Mouse (Mus musculus): ENCODE results near the gene Aip. TPM values are rescaled to one million over a fixed set of nuclear protein-coding genes. Genes with fewer than 3 reads are reported as not detected.
"Not testable (repeated sequence)": the region's sequence is repeated elsewhere in the genome, so short reads cannot be mapped to it uniquely, and the experiment has no call there.

Gene Aip
- polyA plus RNA-seq, 1 experiment from 2014 or later, result 73.9 TPM

- Histone ChIP-seq H3K9me3 (no peaks in the 10 kb centered on the region), H3K27me3 (ENCODE audit: insufficient read depth, poor library complexity, severe bottlenecking) (no peaks in the 10 kb centered on the region; the same call in 1 of the 2 replicates), H3K4me1 (replicated peaks) (peaks cover 8% of the 10 kb centered on the region), H3K36me3 (peaks cover 6% of the 10 kb centered on the region), H3K27ac (no peak overlapping the region), H3K4me3 (no peak overlapping the region)
- WGBS, result 86% methylated on average over 5 of the region's 5 CpGs
- DNase-seq (ENCODE audit: low spot score), result no peak
Measured at GRCm38 (mm10) chr19:4137913-4138312, 12.3 kb upstream of the Aip start.

GRCm38 (mm10) chr19:4136463-4136862, 10.8 kb upstream of the Aip start:
- 79% methylated on average over 5 of the region's 5 CpGs for WGBS
- DNase-seq (ENCODE audit: low spot score), result no peak
- Histone ChIP-seq H3K36me3 (peaks cover 21% of the 10 kb centered on the region), H3K4me3 (no peak overlapping the region), H3K9me3 (no peaks in the 10 kb centered on the region), H3K4me1 (replicated peaks) (peaks cover 8% of the 10 kb centered on the region), H3K27me3 (ENCODE audit: insufficient read depth, poor library complexity, severe bottlenecking) (no peaks in the 10 kb centered on the region; the same call in 1 of the 2 replicates), H3K27ac (no peak overlapping the region)

DNA sequence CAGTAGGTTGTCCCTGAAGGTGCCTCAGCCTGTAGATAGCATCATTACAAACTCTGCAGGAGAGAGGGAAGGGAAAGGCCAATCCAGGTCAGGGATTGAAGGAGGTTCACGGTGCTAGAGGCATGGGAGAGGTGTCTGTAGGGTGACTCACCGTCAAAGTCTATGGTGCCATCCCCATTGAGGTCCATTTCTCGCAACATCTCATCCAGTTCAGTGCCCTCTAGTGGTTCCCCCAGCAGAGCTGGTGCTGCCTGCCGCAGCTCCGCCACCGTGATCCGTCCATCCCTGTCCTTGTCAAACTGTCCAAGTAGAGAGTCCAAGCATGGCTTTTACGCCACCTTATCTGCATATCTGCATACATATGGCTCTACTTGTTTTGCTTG, 10.3 kb upstream of the Aip start:
- WGBS, result 28% methylated on average over 8 of the region's 8 CpGs

DNA sequence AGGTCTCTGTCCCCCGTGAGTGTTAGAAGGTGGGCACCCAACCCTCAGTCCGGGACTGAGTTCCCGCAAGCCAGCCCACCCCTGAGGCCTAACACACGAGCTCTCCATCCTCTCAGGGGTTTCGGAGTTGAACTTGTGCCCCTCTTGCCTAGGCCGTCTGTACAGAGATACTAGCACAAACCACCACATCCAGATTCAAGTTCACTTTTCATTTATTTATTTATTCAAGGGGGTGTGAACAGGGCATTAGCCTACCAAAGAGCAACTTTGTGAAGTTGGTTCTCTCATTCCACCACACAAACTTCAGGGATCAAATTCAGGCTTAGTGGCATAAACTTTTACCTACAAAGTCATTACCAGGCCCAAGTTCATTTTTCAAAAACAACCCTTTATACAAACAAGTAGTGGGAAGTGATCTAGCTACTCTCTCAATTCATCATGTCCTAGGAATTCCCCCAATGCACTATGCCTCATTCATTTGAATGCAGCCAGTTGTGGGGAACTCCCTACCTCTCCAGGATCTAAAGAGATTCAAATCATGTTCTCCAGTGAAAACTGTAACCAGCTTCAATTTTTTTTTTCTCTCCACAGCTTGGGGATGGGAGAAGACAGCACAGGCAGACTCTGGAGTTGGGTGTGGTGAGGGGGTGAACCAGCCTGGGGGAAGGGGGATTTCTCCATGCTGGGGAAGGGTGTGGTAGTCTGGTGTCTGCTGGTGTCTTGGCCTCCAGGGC, 9.7 kb upstream of the Aip start:
- not testable (repeated sequence) for H3K4me1 ChIP-seq (replicated peaks); H3K9me3 ChIP-seq; H3K4me3 ChIP-seq; H3K27me3 ChIP-seq (ENCODE audit: insufficient read depth, poor library complexity, severe bottlenecking); H3K27ac ChIP-seq; DNase-seq (ENCODE audit: low spot score)
- peaks cover 32% of the 10 kb centered on the region for H3K36me3 ChIP-seq
- 81% methylated on average over 6 of the region's 6 CpGs for WGBS

More for the DNA sequence above, 10.3 kb upstream of the Aip start:
- DNase-seq (ENCODE audit: low spot score); H3K27me3 ChIP-seq (ENCODE audit: insufficient read depth, poor library complexity, severe bottlenecking); H3K4me1 ChIP-seq (replicated peaks); H3K27ac ChIP-seq; H3K4me3 ChIP-seq; H3K9me3 ChIP-seq: not testable (repeated sequence)
- H3K36me3 ChIP-seq, result peaks cover 26% of the 10 kb centered on the region

DNA sequence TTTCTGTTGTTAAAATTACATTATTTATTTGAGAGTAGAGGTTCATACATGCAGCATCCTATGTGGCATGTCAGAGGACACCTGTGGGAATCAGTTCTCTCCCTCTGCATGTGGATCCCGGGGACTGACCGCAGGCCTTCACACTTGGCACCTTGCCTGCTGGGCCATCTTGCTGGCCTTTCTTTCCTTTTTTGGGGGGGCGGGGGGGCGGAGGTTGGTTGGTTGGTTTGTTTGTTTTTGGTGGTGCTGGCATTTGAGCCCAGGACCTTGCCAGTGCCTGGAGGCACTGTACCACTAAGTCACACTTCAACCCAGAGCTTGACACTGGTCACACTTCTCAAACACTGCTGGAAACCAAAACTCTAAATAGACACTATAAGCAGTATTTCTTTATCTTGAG, 8.7 kb upstream of the Aip start:
- H3K4me1 ChIP-seq (replicated peaks), result peaks cover 5% of the 10 kb centered on the region
- no peak overlapping the region for H3K4me3 ChIP-seq
- H3K27ac ChIP-seq, result no peak overlapping the region
- WGBS, result 96% methylated on average over 4 of the region's 4 CpGs
- peaks cover 41% of the 10 kb centered on the region for H3K36me3 ChIP-seq
- no peaks in the 10 kb centered on the region for H3K9me3 ChIP-seq
- DNase-seq (ENCODE audit: low spot score), result no peak
- H3K27me3 ChIP-seq (ENCODE audit: insufficient read depth, poor library complexity, severe bottlenecking), result no peaks in the 10 kb centered on the region; the same call in 1 of the 2 replicates

DNA sequence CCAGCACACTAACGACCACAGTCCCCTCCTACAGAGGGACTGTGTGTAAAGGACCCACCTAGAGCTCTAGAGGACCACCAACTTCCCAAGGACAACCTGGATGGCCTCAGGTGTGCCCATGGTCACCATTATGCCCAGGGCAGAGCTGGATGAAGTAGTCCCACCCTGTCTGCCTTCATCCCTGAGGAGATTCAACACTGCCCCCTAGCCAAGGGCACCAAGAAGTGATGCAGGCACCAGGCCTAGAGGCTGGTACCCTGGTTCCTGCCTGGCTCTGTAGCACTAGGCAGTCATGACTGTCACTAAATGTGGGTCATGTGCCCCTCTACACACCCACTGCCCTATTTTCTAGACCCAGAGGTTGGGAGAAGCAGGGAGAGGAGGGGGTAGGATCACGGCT, 6.1 kb upstream of the Aip start:
- 83% methylated on average over 2 of the region's 2 CpGs for WGBS
- Histone ChIP-seq H3K4me1 (replicated peaks) (peaks cover 9% of the 10 kb centered on the region), H3K36me3 (peaks cover 62% of the 10 kb centered on the region), H3K4me3 (no peak overlapping the region), H3K27me3 (ENCODE audit: insufficient read depth, poor library complexity, severe bottlenecking) (no peaks in the 10 kb centered on the region), H3K9me3 (no peaks in the 10 kb centered on the region), H3K27ac (no peak overlapping the region)
- DNase-seq (ENCODE audit: low spot score), result no peak

DNA sequence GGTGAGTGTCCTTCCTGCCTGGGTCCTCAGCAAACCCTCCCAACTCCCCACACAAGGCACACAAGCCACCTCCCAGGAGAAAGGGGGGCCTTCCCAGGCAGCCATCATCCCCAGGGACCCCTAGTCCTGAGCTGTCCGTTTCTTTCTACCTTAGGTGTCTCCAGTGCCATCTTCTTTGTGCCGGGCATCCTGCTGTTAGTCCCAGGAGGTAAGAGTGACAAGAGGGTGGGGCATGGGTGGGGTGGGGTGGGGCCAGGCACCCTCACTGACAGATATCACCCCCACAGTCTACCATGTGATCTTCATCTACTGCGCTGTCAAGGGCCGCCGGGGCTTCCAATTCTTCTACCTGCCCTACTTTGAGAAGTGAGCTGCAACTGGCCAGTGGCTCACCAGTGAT, 5.4 kb upstream of the Aip start:
- peaks cover 62% of the 10 kb centered on the region for H3K36me3 ChIP-seq
- peaks cover 15% of the 10 kb centered on the region for H3K4me1 ChIP-seq (replicated peaks)
- no peak overlapping the region for H3K4me3 ChIP-seq
- H3K27me3 ChIP-seq (ENCODE audit: insufficient read depth, poor library complexity, severe bottlenecking), result no peaks in the 10 kb centered on the region
- DNase-seq (ENCODE audit: low spot score), result no peak
- WGBS, result 94% methylated on average over 5 of the region's 5 CpGs
- H3K9me3 ChIP-seq, result no peaks in the 10 kb centered on the region
- H3K27ac ChIP-seq, result no peak overlapping the region

- H3K36me3 ChIP-seq, result peaks cover 62% of the 10 kb centered on the region
- WGBS, result 87% methylated on average over 4 of the region's 4 CpGs
- H3K27ac ChIP-seq, result no peak overlapping the region
- H3K4me1 ChIP-seq (replicated peaks), result peaks cover 24% of the 10 kb centered on the region
- no peaks in the 10 kb centered on the region for H3K9me3 ChIP-seq
- no peaks in the 10 kb centered on the region for H3K27me3 ChIP-seq (ENCODE audit: insufficient read depth, poor library complexity, severe bottlenecking)
- DNase-seq (ENCODE audit: low spot score), result no peak
- no peak overlapping the region for H3K4me3 ChIP-seq
Measured at GRCm38 (mm10) chr19:4130106-4130505, 4.4 kb upstream of the Aip start.

GRCm38 (mm10) chr19:4129462-4129861, 3.8 kb upstream of the Aip start:
- Histone ChIP-seq H3K4me1 (replicated peaks) (peaks cover 25% of the 10 kb centered on the region), H3K27ac (no peak overlapping the region), H3K9me3 (no peaks in the 10 kb centered on the region), H3K27me3 (ENCODE audit: insufficient read depth, poor library complexity, severe bottlenecking) (no peaks in the 10 kb centered on the region), H3K36me3 (peaks cover 62% of the 10 kb centered on the region), H3K4me3 (no peak overlapping the region)
- DNase-seq (ENCODE audit: low spot score), result no peak
- 94% methylated on average over 7 of the region's 7 CpGs for WGBS

GRCm38 (mm10) chr19:4126759-4127495, 1.3 kb upstream of the Aip start:
- Histone ChIP-seq H3K27ac (peak overlapping the region; percentile 95), H3K27me3 (ENCODE audit: insufficient read depth, poor library complexity, severe bottlenecking) (no peaks in the 10 kb centered on the region), H3K9me3 (no peaks in the 10 kb centered on the region), H3K4me1 (replicated peaks) (peaks cover 25% of the 10 kb centered on the region), H3K4me3 (peak overlapping the region; percentile 74), H3K36me3 (peaks cover 46% of the 10 kb centered on the region)
- DNase-seq (ENCODE audit: low spot score), result peak; percentile 16
- WGBS, result 63% methylated on average over 7 of the region's 7 CpGs

DNA sequence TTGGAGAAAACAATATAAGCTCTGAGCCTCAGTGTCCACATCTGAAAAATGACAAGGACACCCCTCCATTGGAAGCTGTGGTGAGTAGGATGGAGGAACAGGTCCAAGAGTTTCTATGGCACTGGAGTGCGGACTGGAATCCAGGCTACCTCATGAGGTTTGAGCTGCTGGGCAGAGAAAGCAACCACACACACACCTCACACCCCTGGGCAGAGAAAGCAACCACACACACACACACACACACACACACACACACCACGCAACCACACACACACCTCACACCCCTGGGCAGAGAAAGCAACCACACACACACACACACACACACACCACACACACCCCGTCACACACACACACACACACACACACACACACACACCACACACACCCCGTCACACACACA, 390 bp downstream of the Aip start:
- DNase-seq (ENCODE audit: low spot score), result not testable (repeated sequence)
- 21% methylated on average over 4 of the region's 4 CpGs for WGBS

GRCm38 (mm10) chr19:4124432-4124831, 1.2 kb downstream of the Aip start:
- 81% methylated on average over 4 of the region's 4 CpGs for WGBS
- Histone ChIP-seq H3K36me3 (peaks cover 22% of the 10 kb centered on the region), H3K27ac (no peak overlapping the region), H3K4me3 (no peak overlapping the region), H3K27me3 (ENCODE audit: insufficient read depth, poor library complexity, severe bottlenecking) (peaks cover 9% of the 10 kb centered on the region), H3K9me3 (no peaks in the 10 kb centered on the region), H3K4me1 (replicated peaks) (peaks cover 36% of the 10 kb centered on the region)
- no peak for DNase-seq (ENCODE audit: low spot score)

More for the DNA sequence above, 390 bp downstream of the Aip start:
- Histone ChIP-seq H3K36me3 (peaks cover 30% of the 10 kb centered on the region), H3K27ac (peak overlapping the region; percentile 95), H3K4me3 (peak overlapping the region; percentile 74), H3K4me1 (replicated peaks) (peaks cover 34% of the 10 kb centered on the region)
- H3K9me3 ChIP-seq; H3K27me3 ChIP-seq (ENCODE audit: insufficient read depth, poor library complexity, severe bottlenecking): not testable (repeated sequence)
